Comparison of ENCODE assay signal across 8 mouse cellular contexts in the genomic region with DNA sequence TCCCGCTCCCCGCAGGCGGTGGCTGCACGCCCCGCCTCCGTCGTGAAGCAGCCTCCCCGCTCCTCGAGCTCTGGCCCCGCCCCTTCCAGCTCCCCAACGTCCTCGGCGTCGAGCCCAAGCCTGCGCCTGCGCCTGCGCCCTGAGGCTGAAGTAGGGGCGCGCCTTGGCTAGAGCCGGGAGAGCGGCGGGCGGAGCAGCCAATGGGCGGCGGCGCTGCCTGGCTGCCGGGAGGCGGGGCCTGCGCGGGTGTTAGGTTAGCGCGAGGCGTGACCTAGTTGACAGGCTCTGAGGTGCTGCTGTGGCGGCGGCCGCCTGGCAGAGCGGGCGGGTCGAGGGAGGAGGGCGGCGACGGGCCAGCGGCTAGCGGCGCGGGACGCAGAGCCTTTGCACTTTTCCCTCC. TPM values are rescaled to one million over a fixed set of nuclear protein-coding genes. Genes with fewer than 3 reads are reported as not detected.
DNase-seq lines count a peak whose midpoint lies in the region; ATAC-seq and TF ChIP-seq lines count a peak whose summit lies in the region.

A gene (plus strand): TSS at position 131 of the 400 bp plus-strand sequence.

- H3K4me3 ChIP-seq in E14TG2a.4 (replicated peaks; ENCODE audit: low read length): peak within 1 kb of the TSS; percentile 87
- peak within 1 kb of the TSS; percentile 80 for H3K4me3 ChIP-seq in forebrain, embryonic 13.5 days
- peak within 1 kb of the TSS; percentile 86 for H3K4me3 ChIP-seq in heart, postnatal 0 days (ENCODE audit: low read depth, low read length)
- peak within 1 kb of the TSS; percentile 60 to 72 for H3K4me3 ChIP-seq in liver, embryonic 14.5 days (ENCODE audit: insufficient read depth in 1 of 2, low read depth in 2 of 2, low read length in 2 of 2)
- H3K4me3 ChIP-seq in neural tube, embryonic 11.5 days (ENCODE audit: low read depth, low read length): peak within 1 kb of the TSS; percentile 78
- peak within 1 kb of the TSS; percentile 84 for H3K4me3 ChIP-seq in stomach, embryonic 16.5 days (replicated peaks; ENCODE audit: low read length)

- ATAC-seq in forebrain, embryonic 13.5 days: peak; percentile 99
- ATAC-seq in heart, postnatal 0 days (ENCODE audit: insufficient read depth, low read depth): peak; percentile 99
- peak; percentile 99 for ATAC-seq in liver, embryonic 14.5 days (ENCODE audit: insufficient read depth)
- peak; percentile 99 for ATAC-seq in neural tube, embryonic 11.5 days (ENCODE audit: insufficient read depth, low FRiP score, low TSS enrichment)
- ATAC-seq in stomach, embryonic 16.5 days (ENCODE audit: insufficient read depth, low FRiP score): peak; percentile 99

- peak within 1 kb of the TSS; percentile 51; the same call in 1 of the 2 replicates for H3K27ac ChIP-seq in forebrain, embryonic 13.5 days
- H3K27ac ChIP-seq in heart, postnatal 0 days (ENCODE audit: low read depth): no peak within 1 kb of the TSS
- no peak within 1 kb of the TSS for H3K27ac ChIP-seq in liver, embryonic 14.5 days
- H3K27ac ChIP-seq in neural tube, embryonic 11.5 days (ENCODE audit: low read depth, low read length): no peak within 1 kb of the TSS
- H3K27ac ChIP-seq in stomach, embryonic 16.5 days (ENCODE audit: low read length): peak within 1 kb of the TSS; percentile 46; the same call in 1 of the 2 replicates

- WGBS in forebrain, embryonic 13.5 days: 1% methylated on average over 45 of the region's 47 CpGs
- WGBS in heart, postnatal 0 days: 0% methylated on average over 40 of the region's 47 CpGs
- WGBS in liver, embryonic 14.5 days (ENCODE audit: insufficient replicate concordance): under 1% methylated on average over 42 of the region's 47 CpGs
- WGBS in neural tube, embryonic 11.5 days: under 1% methylated on average over 38 of the region's 47 CpGs
- 0% methylated on average over 43 of the region's 47 CpGs for WGBS in stomach, embryonic 16.5 days

- no peak for TF ChIP-seq EP300 in heart, postnatal 0 days (IDR thresholded peaks at IDR 0.05; ENCODE audit: low read depth)
- no peak for TF ChIP-seq EP300 in liver, embryonic 14.5 days (IDR thresholded peaks at IDR 0.05; ENCODE audit: low read depth)

- peak; percentile 99 for DNase-seq in cerebellum, adult 11 months
- DNase-seq in heart, postnatal 0 days (ENCODE audit: low spot score): peak; percentile 97
- DNase-seq in kidney, postnatal 36 days: peak; percentile 98 to 99
- DNase-seq in liver, embryonic 14.5 days (ENCODE audit: low read depth in 3 of 3, low spot score in 3 of 3): peak; percentile 92 to 95 (median 92)
- DNase-seq in neural tube, embryonic 11.5 days (ENCODE audit: low spot score): peak; percentile 99

- H3K36me3 ChIP-seq in E14TG2a.4 (ENCODE audit: insufficient read depth, low read length): no peaks in the 10 kb centered on the region
- no peaks in the 10 kb centered on the region for H3K36me3 ChIP-seq in forebrain, embryonic 13.5 days (ENCODE audit: poor library complexity, severe bottlenecking)
- H3K36me3 ChIP-seq in heart, postnatal 0 days (replicated peaks; ENCODE audit: control insufficient read depth, insufficient read depth, low read length): no peaks in the 10 kb centered on the region
- H3K36me3 ChIP-seq in liver, embryonic 14.5 days (replicated peaks; ENCODE audit: control insufficient read depth, insufficient read depth, low read depth): no peaks in the 10 kb centered on the region
- H3K36me3 ChIP-seq in neural tube, embryonic 11.5 days (ENCODE audit: control insufficient read depth, insufficient read depth, low read length): no peaks in the 10 kb centered on the region
- no peaks in the 10 kb centered on the region for H3K36me3 ChIP-seq in stomach, embryonic 16.5 days (ENCODE audit: control insufficient read depth, insufficient read depth, low read length)

- peaks cover 12% of the 10 kb centered on the region for H3K27me3 ChIP-seq in E14TG2a.4 (ENCODE audit: insufficient read depth, low read length)
- no peaks in the 10 kb centered on the region for H3K27me3 ChIP-seq in forebrain, embryonic 13.5 days
- no peaks in the 10 kb centered on the region for H3K27me3 ChIP-seq in heart, postnatal 0 days (ENCODE audit: control insufficient read depth, insufficient read depth, low read length)
- peaks cover 14% of the 10 kb centered on the region for H3K27me3 ChIP-seq in liver, embryonic 14.5 days (ENCODE audit: control insufficient read depth, insufficient read depth, low read length)
- no peaks in the 10 kb centered on the region for H3K27me3 ChIP-seq in neural tube, embryonic 11.5 days (ENCODE audit: control insufficient read depth, insufficient read depth, low read length)
- no peaks in the 10 kb centered on the region for H3K27me3 ChIP-seq in stomach, embryonic 16.5 days (ENCODE audit: control insufficient read depth, insufficient read depth, low read length)

- peak within 1 kb of the TSS; percentile 80 for H3K9ac ChIP-seq in forebrain, embryonic 13.5 days
- peak within 1 kb of the TSS; percentile 54 for H3K9ac ChIP-seq in heart, postnatal 0 days (replicated peaks; ENCODE audit: low read depth, low read length)
- peak within 1 kb of the TSS; percentile 60 for H3K9ac ChIP-seq in liver, embryonic 14.5 days (replicated peaks)
- H3K9ac ChIP-seq in neural tube, embryonic 11.5 days (ENCODE audit: low read length): peak within 1 kb of the TSS; percentile 67
- peak within 1 kb of the TSS; percentile 78 for H3K9ac ChIP-seq in stomach, embryonic 16.5 days (ENCODE audit: low read length)

- no peaks in the 10 kb centered on the region for H3K9me3 ChIP-seq in E14TG2a.4 (ENCODE audit: low read length)
- no peaks in the 10 kb centered on the region for H3K9me3 ChIP-seq in forebrain, embryonic 13.5 days (replicated peaks)
- no peaks in the 10 kb centered on the region for H3K9me3 ChIP-seq in heart, postnatal 0 days (replicated peaks; ENCODE audit: control insufficient read depth, low read length)
- H3K9me3 ChIP-seq in liver, embryonic 14.5 days (ENCODE audit: control insufficient read depth, low read length): no peaks in the 10 kb centered on the region
- no peaks in the 10 kb centered on the region for H3K9me3 ChIP-seq in neural tube, embryonic 11.5 days (ENCODE audit: control insufficient read depth, low read length)
- no peaks in the 10 kb centered on the region for H3K9me3 ChIP-seq in stomach, embryonic 16.5 days (replicated peaks; ENCODE audit: control insufficient read depth, low read length)

- TF ChIP-seq CTCF in E14TG2a.4 (conservative IDR thresholded peaks at IDR 0.05; ENCODE audit: low read length): no peak
- TF ChIP-seq CTCF in heart, postnatal 0 days (IDR thresholded peaks at IDR 0.05; ENCODE audit: low read depth): no peak
- TF ChIP-seq CTCF in liver, embryonic 14.5 days (IDR thresholded peaks at IDR 0.05; ENCODE audit: low read depth): no peak

- H3K4me2 ChIP-seq in forebrain, embryonic 13.5 days: peak within 1 kb of the TSS; percentile 88
- peak within 1 kb of the TSS; percentile 99 for H3K4me2 ChIP-seq in heart, postnatal 0 days (ENCODE audit: low read depth, low read length)
- H3K4me2 ChIP-seq in liver, embryonic 14.5 days (ENCODE audit: low read depth): peak within 1 kb of the TSS; percentile 89
- peak within 1 kb of the TSS; percentile 84 for H3K4me2 ChIP-seq in neural tube, embryonic 11.5 days (ENCODE audit: low read depth)
- peak within 1 kb of the TSS; percentile 79 for H3K4me2 ChIP-seq in stomach, embryonic 16.5 days (ENCODE audit: low read depth, low read length)

- peaks cover 20% of the 10 kb centered on the region for H3K4me1 ChIP-seq in E14TG2a.4 (replicated peaks; ENCODE audit: low read depth, low read length)
- peaks cover 12% of the 10 kb centered on the region for H3K4me1 ChIP-seq in forebrain, embryonic 13.5 days
- peaks cover 5% of the 10 kb centered on the region; the same call in 1 of the 2 replicates for H3K4me1 ChIP-seq in heart, postnatal 0 days (ENCODE audit: control insufficient read depth, insufficient read depth)
- H3K4me1 ChIP-seq in liver, embryonic 14.5 days (replicated peaks; ENCODE audit: control insufficient read depth in 2 of 2, insufficient read depth in 2 of 2, low read length in 1 of 2): peaks cover 0 to 3% of the 10 kb centered on the region in 2 experiments; a peak in 1 of 4 replicates
- no peaks in the 10 kb centered on the region for H3K4me1 ChIP-seq in neural tube, embryonic 11.5 days (ENCODE audit: control insufficient read depth, insufficient read depth, low read length)
- no peaks in the 10 kb centered on the region; the same call in 1 of the 2 replicates for H3K4me1 ChIP-seq in stomach, embryonic 16.5 days (ENCODE audit: control insufficient read depth, insufficient read depth, low read length)

RNA-seq across cellular contexts. Expression of the gene that starts here (rescaled TPM):
- polyA plus RNA-seq in forebrain, embryonic 13.5 days (2015; fragmentation: Nextera tagmentation; extraction: Ambion mirVana): 60.2 and 73.5 TPM in 2 replicates
- total RNA-seq in heart, postnatal 0 days (2014; rRNA removed; ENCODE audit: low replicate concordance): 5.5 and 11.8 TPM in 2 replicates
- polyA plus RNA-seq in heart, postnatal 0 days (2015; fragmentation: Nextera tagmentation; extraction: Ambion mirVana): 17.4 and 18.4 TPM in 2 replicates
- polyA plus RNA-seq in liver, embryonic 14.5 days (2012; rRNA removed): 1.3 and 2.1 TPM in 2 replicates
- polyA plus RNA-seq in liver, embryonic 14.5 days (2014; fragmentation: Nextera tagmentation; extraction: Ambion mirVana): 7.5 and 7.7 TPM in 2 replicates
- 46.0 and 50.0 TPM in 2 replicates for polyA plus RNA-seq in neural tube, embryonic 11.5 days (2014; fragmentation: Nextera tagmentation; extraction: Ambion mirVana)
- polyA plus RNA-seq in stomach, embryonic 16.5 days (2015; fragmentation: Nextera tagmentation; extraction: Ambion mirVana): 43.1 and 45.4 TPM in 2 replicates

Comparison
In these comparisons a context has a peak if more than half of its experiments do, and no peak if none do; other contexts are left out.
1. H3K27ac ChIP-seq: peak in forebrain, embryonic 13.5 days (single experiment) and stomach, embryonic 16.5 days (single experiment); none in heart, postnatal 0 days (single experiment), liver, embryonic 14.5 days (single experiment) and neural tube, embryonic 11.5 days (single experiment).
2. Peak in every context shown above with its lines, with median percentiles within 50 percentile points of each other: H3K4me3 ChIP-seq, DNase-seq, ATAC-seq, H3K4me2 ChIP-seq and H3K9ac ChIP-seq.